ENCODE assay signal across 27 mouse cellular contexts in genomic region chr9:99306226-99306625, GRCm38 (mm10). TPM values are rescaled to one million over a fixed set of nuclear protein-coding genes. Genes with fewer than 3 reads are reported as not detected.
DNase-seq lines count a peak whose midpoint lies in the region; ATAC-seq and TF ChIP-seq lines count a peak whose summit lies in the region.
"Had no signal": no experiment of that assay in that cellular context is flagged by ENCODE, and none has a peak within 500 bp of the region (broad histone marks: within the 10 kb centered on the region; RNA-seq: fewer than 3 reads in every experiment).

No protein-coding gene starts in this region.

- no peak for ATAC-seq in inflammation-experienced regulatory T-cells, adult 6 months
- ATAC-seq: CD4-positive, CD25-positive, alpha-beta regulatory T cell, adult 4 months; forebrain, embryonic 14.5 days; forebrain, postnatal 0 days; hindbrain, embryonic 16.5 days had no signal

- H3K27ac ChIP-seq in testis, adult 2 months (ENCODE audit: control insufficient read depth, insufficient read depth, low read depth, low read length), result no peak overlapping the region
- H3K27ac ChIP-seq: embryonic facial prominence, embryonic 12.5 days; embryonic facial prominence, embryonic 15.5 days; gastrocnemius, adult 2 months; heart, embryonic 15.5 days; hindbrain, embryonic 10.5 days; hindbrain, embryonic 13.5 days had no signal

- no peak for TF ChIP-seq CTCF in testis, adult 2 months (IDR thresholded peaks at IDR 0.05; ENCODE audit: control insufficient read depth, insufficient read depth, insufficient replicate concordance, low read depth, low read length)

- H3K36me3 ChIP-seq in testis, adult 2 months (ENCODE audit: control insufficient read depth, insufficient read depth, low read length), result peaks cover 7% of the 10 kb centered on the region

- H3K27me3 ChIP-seq in testis, adult 2 months (ENCODE audit: control insufficient read depth, insufficient read depth, low read length), result no peaks in the 10 kb centered on the region
- H3K27me3 ChIP-seq: embryonic facial prominence, embryonic 12.5 days; embryonic facial prominence, embryonic 15.5 days; heart, embryonic 12.5 days; heart, embryonic 15.5 days; hindbrain, embryonic 13.5 days had no signal

- H3K4me1 ChIP-seq in testis, adult 2 months (ENCODE audit: control insufficient read depth, insufficient read depth, low read length), result no peaks in the 10 kb centered on the region
- H3K4me1 ChIP-seq: embryonic facial prominence, embryonic 12.5 days; embryonic facial prominence, embryonic 15.5 days; heart, embryonic 12.5 days; heart, embryonic 15.5 days; hindbrain, embryonic 10.5 days; hindbrain, embryonic 13.5 days had no signal

- H3K4me3 ChIP-seq in testis, adult 2 months (ENCODE audit: control insufficient read depth, low read depth, low read length), result peak overlapping the region; percentile 83
- H3K4me3 ChIP-seq: embryonic facial prominence, embryonic 12.5 days; embryonic facial prominence, embryonic 15.5 days; gastrocnemius, adult 2 months; heart, embryonic 12.5 days; heart, embryonic 15.5 days; hindbrain, embryonic 10.5 days; hindbrain, embryonic 13.5 days had no signal

- no peak for TF ChIP-seq POLR2A in testis, adult 2 months (IDR thresholded peaks at IDR 0.05; ENCODE audit: control insufficient read depth, low read depth, low read length)

- DNase-seq in testis, postnatal 10 days (ENCODE audit: low spot score), result no peak
- peak; percentile 22 for DNase-seq in lung, postnatal 10 days
- DNase-seq in lung, postnatal 4 days, result peak; percentile 23 to 54
- DNase-seq in ovary, adult 18-20 months (ENCODE audit: low spot score), result no peak
- DNase-seq: adrenal gland, adult 2 months; adrenal gland, postnatal 14 days; cerebellum, adult 11 months; cerebellum, adult 2 months; cerebellum, adult 9-11 months; cerebellum, postnatal 25 days; forebrain, postnatal 0 days; gastrocnemius, adult 2 months; gastrocnemius, postnatal 25 days; heart, postnatal 10 days; heart, postnatal 36 days had no signal

RNA-seq across cellular contexts. Expression of gene Esyt3, which starts 52.1 kb away (rescaled TPM):
- 61.3 and 70.7 TPM in 2 replicates for polyA plus RNA-seq in testis, adult 2 months (2012; rRNA removed)
- polyA plus RNA-seq in inflammation-experienced regulatory T-cells, adult 6 months (2017; shearing (Covaris generic)), result under 1 TPM in 2 of 3 experiments, not detected in 1; 0.43 to 0.48 TPM
- polyA plus RNA-seq: C2C12; CD4-positive, CD25-positive, alpha-beta regulatory T cell, adult 4 months had no signal

Comparison
In these comparisons a context has a peak if more than half of its experiments do, and no peak if none do; other contexts are left out.
1. DNase-seq: peak in lung, postnatal 10 days (single experiment) and lung, postnatal 4 days (2 of 2); none in testis, postnatal 10 days (single experiment) and ovary, adult 18-20 months (single experiment).
2. RNA of gene Esyt3, which starts 52.1 kb away (polyA plus RNA-seq): 61.3 to 70.7 TPM in testis, adult 2 months; 0.43 to 0.48 TPM in inflammation-experienced regulatory T-cells, adult 6 months; every median in the first group is over 10 times any median in the second.